Mouse (Mus musculus): ENCODE data around the gene Shisa3. TPM values are rescaled to one million over a fixed set of nuclear protein-coding genes. Genes with fewer than 3 reads are reported as not detected.

Shisa3 gene
- total and polyA plus RNA-seq, 2 experiments, result under 0.01 to 0.20 TPM

DNA sequence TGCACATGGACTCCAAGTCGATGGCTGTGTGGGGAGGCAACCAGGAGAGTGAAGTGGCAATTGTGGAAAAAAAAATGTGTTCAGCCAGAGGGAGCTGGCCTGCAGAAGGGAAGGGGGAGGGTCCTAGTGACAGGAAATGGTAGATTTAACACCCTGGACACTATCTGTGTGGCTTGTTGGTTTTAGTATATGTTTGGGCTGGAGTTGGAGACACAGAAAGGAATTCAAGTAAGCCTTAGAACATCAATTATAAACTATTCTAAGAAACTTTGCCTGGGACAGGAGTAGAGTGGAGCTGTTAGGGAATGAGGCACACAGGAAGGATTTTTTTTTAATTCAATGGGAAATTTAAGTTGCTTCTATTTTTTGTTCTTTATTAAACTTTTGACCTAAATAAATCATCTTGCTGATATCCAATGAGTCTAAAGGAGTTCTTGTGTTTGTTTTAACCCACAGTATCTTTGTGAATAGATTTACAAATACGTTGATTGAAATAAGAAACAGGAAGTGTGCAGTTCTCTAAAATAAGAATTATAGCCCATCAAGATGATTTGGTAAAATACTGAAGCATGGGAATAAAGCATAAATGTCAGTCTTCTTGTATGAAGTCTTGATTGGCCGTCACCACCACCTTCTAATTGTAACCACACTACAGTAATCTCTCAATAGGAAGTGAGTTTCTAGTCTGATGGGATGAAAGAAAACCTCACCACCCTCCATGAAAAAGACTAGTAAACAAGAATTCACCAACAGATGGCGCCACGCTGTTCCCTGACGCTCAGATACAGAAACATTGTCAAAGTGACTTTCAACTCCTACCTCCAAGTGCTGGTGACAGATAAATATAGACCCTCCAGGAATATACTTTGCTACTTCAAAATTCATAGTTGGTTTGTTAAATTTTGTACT, 27.7 kb upstream of the Shisa3 start:
- 51% methylated on average over 6 of the region's 6 CpGs for WGBS

GRCm38 (mm10) chr5:67595070-67595469, 12.6 kb upstream of the Shisa3 start:
- DNase-seq (ENCODE audit: extremely low read depth, low read depth, low spot score), result no peak
- Histone ChIP-seq H3K9ac (ENCODE audit: low read depth, low read length) (no peak overlapping the region), H3K36me3 (ENCODE audit: control insufficient read depth, insufficient read depth, low read length) (no peaks in the 10 kb centered on the region), H3K27ac (replicated peaks; ENCODE audit: insufficient read depth, low read depth, low read length) (no peak overlapping the region), H3K27me3 (ENCODE audit: control insufficient read depth, insufficient read depth, low read length) (no peaks in the 10 kb centered on the region), H3K4me1 (ENCODE audit: control insufficient read depth, insufficient read depth, low read length) (no peaks in the 10 kb centered on the region), H3K79me2 (ENCODE audit: control insufficient read depth, insufficient read depth, low read length) (no peaks in the 10 kb centered on the region), H3K4me3 (ENCODE audit: insufficient read depth, low read depth, low read length) (no peak overlapping the region)
- TF ChIP-seq CTCF (IDR thresholded peaks at IDR 0.05; ENCODE audit: low read depth, low read length), result no peak
- TF ChIP-seq POLR2A (IDR thresholded peaks at IDR 0.05; ENCODE audit: extremely low read depth, insufficient read depth, low read length), result no peak
- 77% methylated on average over 1 of the region's 1 CpGs for WGBS

More for the DNA sequence above, 27.7 kb upstream of the Shisa3 start:
- H3K79me2 ChIP-seq (ENCODE audit: control insufficient read depth, insufficient read depth, low read length), result no peaks in the 10 kb centered on the region
- H3K9ac ChIP-seq (ENCODE audit: low read depth, low read length), result no peak overlapping the region
- no peak overlapping the region for H3K27ac ChIP-seq (replicated peaks; ENCODE audit: insufficient read depth, low read depth, low read length)
- H3K27me3 ChIP-seq (ENCODE audit: control insufficient read depth, insufficient read depth, low read length), result no peaks in the 10 kb centered on the region
- no peaks in the 10 kb centered on the region for H3K36me3 ChIP-seq (ENCODE audit: control insufficient read depth, insufficient read depth, low read length)
- TF ChIP-seq POLR2A (IDR thresholded peaks at IDR 0.05; ENCODE audit: extremely low read depth, insufficient read depth, low read length) (no peak), CTCF (IDR thresholded peaks at IDR 0.05; ENCODE audit: low read depth, low read length) (no peak)
- H3K4me3 ChIP-seq (ENCODE audit: insufficient read depth, low read depth, low read length), result no peak overlapping the region
- no peak for DNase-seq (ENCODE audit: extremely low read depth, low read depth, low spot score)
- no peaks in the 10 kb centered on the region for H3K4me1 ChIP-seq (ENCODE audit: control insufficient read depth, insufficient read depth, low read length)

DNA sequence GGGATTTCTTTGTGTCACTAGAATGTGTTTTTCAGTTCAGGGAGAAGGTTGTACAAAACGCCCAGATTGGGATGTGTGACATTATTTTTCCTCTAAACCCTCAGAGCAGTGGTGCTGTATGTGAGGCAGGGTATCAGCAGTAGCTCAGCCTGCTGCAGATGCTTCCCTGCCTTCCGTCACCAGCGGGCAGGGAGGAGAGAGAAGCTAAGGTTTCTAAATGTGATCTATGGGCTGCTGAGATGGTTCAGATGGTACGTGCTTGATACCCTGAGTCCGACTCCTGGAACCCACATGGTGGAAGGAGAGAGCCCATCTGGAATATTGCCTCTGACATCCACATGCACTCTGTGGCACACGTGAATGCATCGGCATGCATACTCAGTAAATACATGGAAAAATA, 12.1 kb upstream of the Shisa3 start:
- Histone ChIP-seq H3K9ac (ENCODE audit: low read depth, low read length) (no peak overlapping the region), H3K4me3 (ENCODE audit: insufficient read depth, low read depth, low read length) (no peak overlapping the region), H3K79me2 (ENCODE audit: control insufficient read depth, insufficient read depth, low read length) (no peaks in the 10 kb centered on the region), H3K4me1 (ENCODE audit: control insufficient read depth, insufficient read depth, low read length) (no peaks in the 10 kb centered on the region), H3K27me3 (ENCODE audit: control insufficient read depth, insufficient read depth, low read length) (no peaks in the 10 kb centered on the region), H3K27ac (replicated peaks; ENCODE audit: insufficient read depth, low read depth, low read length) (no peak overlapping the region), H3K36me3 (ENCODE audit: control insufficient read depth, insufficient read depth, low read length) (no peaks in the 10 kb centered on the region)
- DNase-seq (ENCODE audit: extremely low read depth, low read depth, low spot score), result no peak
- TF ChIP-seq POLR2A (IDR thresholded peaks at IDR 0.05; ENCODE audit: extremely low read depth, insufficient read depth, low read length), result no peak
- no peak for TF ChIP-seq CTCF (IDR thresholded peaks at IDR 0.05; ENCODE audit: low read depth, low read length)
- WGBS, result 81% methylated on average over 7 of the region's 7 CpGs

- no peak overlapping the region for H3K4me3 ChIP-seq (ENCODE audit: insufficient read depth, low read depth, low read length)
- no peak overlapping the region for H3K9ac ChIP-seq (ENCODE audit: low read depth, low read length)
- H3K4me1 ChIP-seq (ENCODE audit: control insufficient read depth, insufficient read depth, low read length), result no peaks in the 10 kb centered on the region
- DNase-seq (ENCODE audit: extremely low read depth, low read depth, low spot score), result no peak
- H3K79me2 ChIP-seq (ENCODE audit: control insufficient read depth, insufficient read depth, low read length), result no peaks in the 10 kb centered on the region
- H3K36me3 ChIP-seq (ENCODE audit: control insufficient read depth, insufficient read depth, low read length), result no peaks in the 10 kb centered on the region
- TF ChIP-seq POLR2A (IDR thresholded peaks at IDR 0.05; ENCODE audit: extremely low read depth, insufficient read depth, low read length) (no peak), CTCF (IDR thresholded peaks at IDR 0.05; ENCODE audit: low read depth, low read length) (no peak)
- 77% methylated on average over 9 of the region's 9 CpGs for WGBS
- H3K27ac ChIP-seq (replicated peaks; ENCODE audit: insufficient read depth, low read depth, low read length), result no peak overlapping the region
- H3K27me3 ChIP-seq (ENCODE audit: control insufficient read depth, insufficient read depth, low read length), result no peaks in the 10 kb centered on the region
Measured at GRCm38 (mm10) chr5:67599935-67600334, 7.7 kb upstream of the Shisa3 start.

- peaks cover 18% of the 10 kb centered on the region for H3K27me3 ChIP-seq (ENCODE audit: control insufficient read depth, insufficient read depth, low read length)
- H3K79me2 ChIP-seq (ENCODE audit: control insufficient read depth, insufficient read depth, low read length), result no peaks in the 10 kb centered on the region
- no peak for TF ChIP-seq CTCF (IDR thresholded peaks at IDR 0.05; ENCODE audit: low read depth, low read length)
- no peak for TF ChIP-seq POLR2A (IDR thresholded peaks at IDR 0.05; ENCODE audit: extremely low read depth, insufficient read depth, low read length)
- no peak overlapping the region for H3K9ac ChIP-seq (ENCODE audit: low read depth, low read length)
- no peak for DNase-seq (ENCODE audit: extremely low read depth, low read depth, low spot score)
- no peaks in the 10 kb centered on the region; the same call in 1 of the 2 replicates for H3K4me1 ChIP-seq (ENCODE audit: control insufficient read depth, insufficient read depth, low read length)
- no peaks in the 10 kb centered on the region for H3K36me3 ChIP-seq (ENCODE audit: control insufficient read depth, insufficient read depth, low read length)
- no peak overlapping the region for H3K4me3 ChIP-seq (ENCODE audit: insufficient read depth, low read depth, low read length)
- H3K27ac ChIP-seq (replicated peaks; ENCODE audit: insufficient read depth, low read depth, low read length), result no peak overlapping the region
- 57% methylated on average over 5 of the region's 5 CpGs for WGBS
Measured at GRCm38 (mm10) chr5:67605951-67606350, 1.7 kb upstream of the Shisa3 start.
